Mouse (Mus musculus) CH12.LX (cell line): ENCODE results near the gene Fadd. TPM values are rescaled to one million over a fixed set of nuclear protein-coding genes. Genes with fewer than 3 reads are reported as not detected.

ENCODE experiments used
- DNase-seq: peaks from one replicate; pipeline ENCODE4 v3.0.0-alpha.2; 2013; ENCODE audit errors: extremely low read depth
- H3K27ac ChIP-seq: 2 replicates; pipeline ENCODE4 v1.5.1; 2012; ENCODE audit warnings: low read depth, mild to moderate bottlenecking, control low read depth, moderate library complexity; ENCODE audit not compliant: insufficient read depth
- H3K27me3 ChIP-seq: replicated peaks from 2 replicates; pipeline ENCODE3; 2012; ENCODE audit warnings: inconsistent platforms
- H3K36me3 ChIP-seq, 2 experiments: replicated peaks in 1 of 2; 2 replicates each; pipeline versions ENCODE3 to v1.6.1; 2012; ENCODE audit warnings: inconsistent platforms in 1 of 2, low read length in 1 of 2, mild to moderate bottlenecking in 1 of 2, mixed read lengths in 1 of 2, moderate library complexity in 1 of 2; ENCODE audit not compliant: control insufficient read depth in 1 of 2, insufficient read depth in 1 of 2
- H3K4me1 ChIP-seq, 2 experiments: 2 replicates each; pipeline ENCODE4 v1.6.1; 2012; ENCODE audit warnings: inconsistent platforms in 1 of 2, moderate library complexity in 1 of 2; ENCODE audit not compliant: insufficient read depth in 2 of 2, control insufficient read depth in 1 of 2
- H3K4me2 ChIP-seq: 2 replicates; pipeline ENCODE4 v1.6.1; 2012; ENCODE audit warnings: low read depth, mild to moderate bottlenecking, control low read depth; ENCODE audit not compliant: poor library complexity, insufficient read depth, severe bottlenecking
- H3K4me3 ChIP-seq, 3 experiments: fragments of 150-350 bp in 1 of 3; sonication (generic) in 1 of 3; replicated peaks in 1 of 3; 2 replicates each; pipeline versions ENCODE3 to v1.5.1; 2011 to 2012; ENCODE audit warnings: low read depth in 2 of 3, low read length in 2 of 3, mild to moderate bottlenecking in 2 of 3, moderate library complexity in 2 of 3, control low read depth in 1 of 3, improper control_type of control experiment in 1 of 3, inconsistent platforms in 1 of 3, mixed read lengths in 1 of 3; ENCODE audit not compliant: poor library complexity in 1 of 3
- H3K79me2 ChIP-seq: replicated peaks from 2 replicates; pipeline ENCODE4 v1.6.1; 2012; ENCODE audit warnings: mild to moderate bottlenecking, moderate library complexity; ENCODE audit not compliant: control insufficient read depth, poor library complexity, insufficient read depth, severe bottlenecking; ENCODE audit errors: extremely low read depth
- H3K9ac ChIP-seq: 2 replicates; pipeline ENCODE4 v1.6.1; 2012; ENCODE audit warnings: low read depth, mild to moderate bottlenecking, control low read depth, moderate library complexity; ENCODE audit not compliant: insufficient read depth
- H3K9me3 ChIP-seq: replicated peaks from 2 replicates; pipeline ENCODE3; 2012; ENCODE audit warnings: low read length, inconsistent platforms, mixed read lengths
- CHD1 ChIP-seq: IDR thresholded peaks from 2 replicates; pipeline ENCODE4 v1.6.1; 2012; ENCODE audit warnings: low read depth, low read length, improper control_type of control experiment, inconsistent platforms
- CHD2 ChIP-seq: IDR thresholded peaks from 2 replicates; pipeline ENCODE4 v1.6.1; 2011; ENCODE audit warnings: low read length, improper control_type of control experiment
- CTCF ChIP-seq, 2 experiments: IDR thresholded peaks in 1 of 2; conservative IDR thresholded peaks in 1 of 2; 2 replicates each; pipeline ENCODE4 v1.5.1; 2011 to 2012; ENCODE audit warnings: low read depth in 2 of 2, low read length in 2 of 2, improper control_type of control experiment in 1 of 2, inconsistent platforms in 1 of 2, mild to moderate bottlenecking in 1 of 2, moderate library complexity in 1 of 2
- E2F4 ChIP-seq: IDR thresholded peaks from 2 replicates; pipeline ENCODE4 v1.6.1; 2011; ENCODE audit warnings: low read depth, low read length, improper control_type of control experiment; ENCODE audit not compliant: insufficient replicate concordance
- ELF1 ChIP-seq: IDR thresholded peaks from 2 replicates; pipeline ENCODE4 v1.6.1; 2014; ENCODE audit warnings: low read depth, mild to moderate bottlenecking, inconsistent platforms, low read length, improper control_type of control experiment
- EP300 ChIP-seq: IDR thresholded peaks from 2 replicates; pipeline ENCODE4 v1.6.1; 2011; ENCODE audit warnings: low read length, improper control_type of control experiment
- HCFC1 ChIP-seq: IDR thresholded peaks from 2 replicates; pipeline ENCODE4 v1.6.1; 2012; ENCODE audit warnings: low read depth, mild to moderate bottlenecking, inconsistent platforms, low read length, improper control_type of control experiment
- IRF4 ChIP-seq: IDR thresholded peaks from 2 replicates; pipeline ENCODE4 v1.6.1; 2014; ENCODE audit warnings: low read depth, mild to moderate bottlenecking, inconsistent platforms, low read length, improper control_type of control experiment
- MEF2A ChIP-seq: IDR thresholded peaks from 2 replicates; pipeline ENCODE4 v1.6.1; 2014; ENCODE audit warnings: low read depth, mild to moderate bottlenecking, inconsistent platforms, low read length, improper control_type of control experiment, borderline replicate concordance
- MXI1 ChIP-seq: IDR thresholded peaks from 2 replicates; pipeline ENCODE4 v1.6.1; 2011; ENCODE audit warnings: mild to moderate bottlenecking, low read depth, low read length, improper control_type of control experiment
- POLR2A ChIP-seq: IDR thresholded peaks from 2 replicates; pipeline ENCODE4 v1.6.1; 2011; ENCODE audit warnings: low read depth, mild to moderate bottlenecking, improper control_type of control experiment, low read length
- POLR2AphosphoS2 ChIP-seq: IDR thresholded peaks from 2 replicates; pipeline ENCODE4 v1.6.1; 2011; ENCODE audit warnings: low read depth, low read length, improper control_type of control experiment
- RAD21 ChIP-seq: IDR thresholded peaks from 2 replicates; pipeline ENCODE4 v1.6.1; 2011; ENCODE audit warnings: low read depth, mild to moderate bottlenecking, low read length, improper control_type of control experiment, moderate library complexity
- RCOR1 ChIP-seq: conservative IDR thresholded peaks from 2 replicates; pipeline ENCODE4 v1.6.1; 2012; ENCODE audit warnings: low read depth, mild to moderate bottlenecking, inconsistent platforms, low read length, improper control_type of control experiment
- SIN3A ChIP-seq: IDR thresholded peaks from 2 replicates; pipeline ENCODE4 v1.6.1; 2012; ENCODE audit warnings: low read length, improper control_type of control experiment, inconsistent platforms
- TBP ChIP-seq: conservative IDR thresholded peaks from 2 replicates; pipeline ENCODE4 v1.6.1; 2011; ENCODE audit warnings: low read depth, low read length, improper control_type of control experiment
- TCF12 ChIP-seq: IDR thresholded peaks from 2 replicates; pipeline ENCODE4 v1.6.1; 2014; ENCODE audit warnings: low read depth, mild to moderate bottlenecking, inconsistent platforms, low read length, improper control_type of control experiment
- UBTF ChIP-seq: IDR thresholded peaks from 2 replicates; pipeline ENCODE4 v1.6.1; 2012; ENCODE audit warnings: low read depth, mild to moderate bottlenecking, inconsistent platforms, low read length, improper control_type of control experiment, moderate library complexity
- USF2 ChIP-seq: conservative IDR thresholded peaks from 2 replicates; pipeline ENCODE4 v1.6.1; 2011; ENCODE audit warnings: low read depth, low read length, improper control_type of control experiment
- ZKSCAN1 ChIP-seq: IDR thresholded peaks from 2 replicates; pipeline ENCODE4 v1.6.1; 2012; ENCODE audit warnings: low read depth, inconsistent platforms, low read length, improper control_type of control experiment, borderline replicate concordance
- ZMIZ1 ChIP-seq: IDR thresholded peaks from 2 replicates; pipeline ENCODE4 v1.6.1; 2012; ENCODE audit warnings: low read depth, mild to moderate bottlenecking, inconsistent platforms, low read length, improper control_type of control experiment
- dilution Hi-C: fragments of 300-500 bp; cut with MboI; formaldehyde crosslinking; loops from 2 replicates; pipeline ENCODE4 v1.14.3; 2020; ENCODE audit warnings: low sequenced_read_pairs; ENCODE audit not compliant: extremely low pct_unique_long_range_greater_than_20kb, extremely low pct_ligation_motif_present
- in situ Hi-C: fragments of 300-500 bp; cut with MboI; formaldehyde crosslinking; loops from 3 replicates; pipeline ENCODE4 v1.14.3; 2019; ENCODE audit warnings: low sequenced_read_pairs, low pct_ligation_motif_present, low pct_unique_long_range_greater_than_20kb, mixed read lengths
- polyA plus RNA-seq: library from polyadenylated mRNA; unstranded; fragments of >175 nt; gene quantifications from 2 replicates; pipeline ENCODE4 v1.2.1, GENCODE M21; 2012; ENCODE audit warnings: low read depth; ENCODE audit not compliant: insufficient read length
- total RNA-seq, 2 experiments: library from RNA; depleted of rRNA; stranded (reverse); fragments of 300-350 nt in 1 of 2; fragments of >200 nt in 1 of 2; gene quantifications; 2 replicates each; pipeline ENCODE4 v1.2.3; 2012 to 2014

Fadd gene
- total and polyA plus RNA-seq, 3 experiments, result 2.9 to 7.0 (median 4.5) TPM

- Histone ChIP-seq H3K4me2 (no peak overlapping the region), H3K79me2 (no peaks in the 10 kb centered on the region), H3K9me3 (no peaks in the 10 kb centered on the region), H3K4me3 (no peak overlapping the region), H3K4me1 (no peaks in the 10 kb centered on the region), H3K27me3 (peaks cover 87% of the 10 kb centered on the region), H3K9ac (no peak overlapping the region), H3K27ac (no peak overlapping the region), H3K36me3 (no peaks in the 10 kb centered on the region)
- in situ Hi-C loops, result no loop called here
- dilution Hi-C loops, result no loop called here
- TF ChIP-seq CTCF (conservative IDR thresholded peaks at IDR 0.05 in 1 of 2, IDR thresholded peaks at IDR 0.05 in 1 of 2; ENCODE audit: low read depth in 2 of 2, low read length in 2 of 2), result peak in 1 of 2 experiments; percentile 19; a peak in 1 of 4 replicates
- no peak for TF ChIP-seq ZKSCAN1
- no peak for TF ChIP-seq RCOR1
- TF ChIP-seq EP300, result no peak
- DNase-seq, result no peak
These were observed 25.6 kb upstream of the Fadd start for GRCm38 (mm10) chr7:144607862-144608261.

- no peaks in the 10 kb centered on the region for H3K79me2 ChIP-seq
- no peak for TF ChIP-seq USF2
- TF ChIP-seq POLR2A, result no peak
- TF ChIP-seq CHD1, result no peak
- no peak for TF ChIP-seq TBP
- TF ChIP-seq CHD2, result no peak
- TF ChIP-seq E2F4, result no peak
- no peak for TF ChIP-seq ZMIZ1
- TF ChIP-seq HCFC1, result no peak
- no peak for TF ChIP-seq TCF12
- TF ChIP-seq RAD21, result no peak
- no peak for TF ChIP-seq POLR2AphosphoS2
- TF ChIP-seq CTCF (conservative IDR thresholded peaks at IDR 0.05 in 1 of 2, IDR thresholded peaks at IDR 0.05 in 1 of 2; ENCODE audit: low read depth in 2 of 2, low read length in 2 of 2), result no peak
- TF ChIP-seq UBTF, result no peak
- TF ChIP-seq IRF4, result no peak
- TF ChIP-seq SIN3A, result no peak
- TF ChIP-seq ELF1, result no peak
- TF ChIP-seq MXI1, result no peak
- no peak for TF ChIP-seq MEF2A
- in situ Hi-C loops, result no loop called here
These were observed 22.5 kb upstream of the Fadd start for GRCm38 (mm10) chr7:144604735-144605134.

More at GRCm38 (mm10) chr7:144604735-144605134, 22.5 kb upstream of the Fadd start:
- dilution Hi-C loops, result no loop called here
- H3K27ac ChIP-seq, result no peak overlapping the region
- H3K4me1 ChIP-seq, result no peaks in the 10 kb centered on the region
- H3K27me3 ChIP-seq, result peaks cover 88% of the 10 kb centered on the region
- H3K4me2 ChIP-seq, result no peak overlapping the region
- DNase-seq, result no peak
- no peaks in the 10 kb centered on the region for H3K36me3 ChIP-seq
- no peaks in the 10 kb centered on the region for H3K9me3 ChIP-seq
- no peak overlapping the region for H3K9ac ChIP-seq
- no peak overlapping the region for H3K4me3 ChIP-seq
